Mouse (Mus musculus) forebrain, embryonic 15.5 days (tissue): ENCODE measurements around the gene Nme8. TPM values are rescaled to one million over a fixed set of nuclear protein-coding genes. Genes with fewer than 3 reads are reported as not detected.
A peak's percentile ranks its signal among the peaks of the same experiment; 100 is the strongest.

Experiments
- ATAC-seq: fragments of 200-750 bp; cut with Nextera tagmentation; replicated peaks from 2 replicates; pipeline ENCODE4 v1.8.0; 2017; ENCODE audit warnings: mild to moderate bottlenecking, moderate TSS enrichment, moderate library complexity
- H3K27ac ChIP-seq: fragments of 300-500 bp; sonication (generic); replicated peaks from 2 replicates; pipeline ENCODE4 v1.5.1; 2015; ENCODE audit warnings: mild to moderate bottlenecking, inconsistent platforms
- H3K27me3 ChIP-seq: fragments of 300-500 bp; sonication (generic); 2 replicates; pipeline ENCODE4 v1.6.1; 2015; ENCODE audit warnings: inconsistent platforms
- H3K36me3 ChIP-seq: fragments of 300-500 bp; sonication (generic); 2 replicates; pipeline ENCODE4 v1.6.1; 2015; ENCODE audit warnings: mild to moderate bottlenecking, inconsistent platforms
- H3K4me1 ChIP-seq: fragments of 300-500 bp; sonication (generic); 2 replicates; pipeline ENCODE4 v1.6.1; 2015; ENCODE audit warnings: inconsistent platforms
- H3K4me2 ChIP-seq: fragments of 300-500 bp; sonication (generic); replicated peaks from 2 replicates; pipeline ENCODE4 v1.6.1; 2015; ENCODE audit warnings: mild to moderate bottlenecking, inconsistent platforms
- H3K4me3 ChIP-seq: fragments of 300-500 bp; sonication (generic); 2 replicates; pipeline ENCODE4 v1.5.1; 2015; ENCODE audit warnings: mild to moderate bottlenecking, inconsistent platforms
- H3K9ac ChIP-seq: fragments of 300-500 bp; sonication (generic); replicated peaks from 2 replicates; pipeline ENCODE4 v1.6.1; 2015; ENCODE audit warnings: mild to moderate bottlenecking, inconsistent platforms
- H3K9me3 ChIP-seq: fragments of 300-500 bp; sonication (generic); 2 replicates; pipeline ENCODE4 v1.6.1; 2016; ENCODE audit warnings: inconsistent platforms
- WGBS: fragments of 180-500 bp; shearing (Covaris S2); methylation state at CpG from one replicate; pipeline ENCODE4 v1.1.7; 2015; ENCODE audit warnings: mixed read lengths; 5-methylcytosine and 5-hydroxymethylcytosine counted together
- polyA plus RNA-seq: library from polyadenylated mRNA; unstranded; fragments of >200 nt; fragmentation: Nextera tagmentation; extraction: Ambion mirVana; gene quantifications from 2 replicates; pipeline ENCODE4 v1.2.1, GENCODE M21; 2015

The Nme8 gene
- polyA plus RNA-seq, 1 experiment from 2014 or later = not detected

DNA sequence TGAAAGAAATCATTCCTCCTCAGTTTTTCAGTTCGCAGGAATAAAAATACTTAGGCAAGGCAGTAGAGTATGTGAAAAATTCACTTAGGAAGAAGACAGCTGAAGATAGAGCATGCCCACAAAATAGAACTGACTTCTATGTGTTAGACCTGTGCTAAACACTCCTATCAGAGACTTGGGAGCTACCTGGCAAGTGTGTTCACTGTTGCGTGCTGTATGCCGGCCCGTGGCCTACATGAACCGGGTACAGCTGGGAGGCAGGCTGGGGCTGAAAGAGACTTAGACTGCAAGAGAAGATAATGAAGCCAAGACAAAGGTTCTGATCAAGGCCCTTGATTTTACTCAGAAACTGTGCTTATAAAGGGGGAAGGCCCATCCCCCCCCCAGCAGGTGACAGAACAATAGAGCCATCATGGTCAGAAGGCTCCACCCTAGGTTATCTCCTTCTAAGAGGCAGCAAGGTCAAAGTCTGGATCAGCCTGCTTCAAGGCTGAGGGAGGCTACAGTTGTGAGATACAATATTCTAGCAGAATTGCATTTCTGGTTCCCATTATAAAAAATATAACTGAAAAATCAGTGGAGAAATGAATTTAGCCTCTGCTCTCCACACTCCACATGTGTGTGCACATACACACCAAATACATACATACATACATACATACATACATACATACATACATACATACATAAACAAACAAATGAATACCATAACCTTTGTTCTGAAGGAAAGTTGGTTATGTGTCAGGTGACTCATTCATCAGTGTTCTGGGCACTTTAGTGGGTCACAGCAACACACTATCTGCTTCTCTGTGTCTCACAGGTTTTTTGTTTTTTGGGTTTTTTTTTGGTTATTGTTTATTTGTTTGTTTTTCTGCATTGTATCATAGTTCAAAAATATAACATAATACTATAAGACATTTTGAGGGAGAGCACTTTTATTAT lies 66.6 kb downstream of the Nme8 start:
- no peaks in the 10 kb centered on the region for H3K36me3 ChIP-seq
- no peaks in the 10 kb centered on the region for H3K4me1 ChIP-seq
- no peak overlapping the region for H3K9ac ChIP-seq
- H3K4me2 ChIP-seq = no peak overlapping the region
- no peak overlapping the region for H3K27ac ChIP-seq
- H3K9me3 ChIP-seq = no peaks in the 10 kb centered on the region
- no peak overlapping the region for H3K4me3 ChIP-seq
- ATAC-seq = no peak
- WGBS = 87% methylated on average over 5 of the region's 5 CpGs
- H3K27me3 ChIP-seq = no peaks in the 10 kb centered on the region

GRCm38 (mm10) chr13:19626473-19626872 lies 71.1 kb downstream of the Nme8 start:
- no peak overlapping the region for H3K9ac ChIP-seq
- 85% methylated on average over 1 of the region's 1 CpGs for WGBS
- H3K4me3 ChIP-seq = no peak overlapping the region
- H3K9me3 ChIP-seq = no peaks in the 10 kb centered on the region
- no peak overlapping the region for H3K27ac ChIP-seq
- H3K4me2 ChIP-seq = no peak overlapping the region
- H3K27me3 ChIP-seq = no peaks in the 10 kb centered on the region
- H3K36me3 ChIP-seq = no peaks in the 10 kb centered on the region
- peaks cover 8% of the 10 kb centered on the region for H3K4me1 ChIP-seq
- no peak for ATAC-seq

- no peak overlapping the region for H3K27ac ChIP-seq
- no peak overlapping the region for H3K4me2 ChIP-seq
- no peaks in the 10 kb centered on the region for H3K9me3 ChIP-seq
- WGBS = 88% methylated on average over 11 of the region's 11 CpGs
- no peak for ATAC-seq
- H3K4me1 ChIP-seq = peaks cover 8% of the 10 kb centered on the region
- H3K9ac ChIP-seq = no peak overlapping the region
- no peaks in the 10 kb centered on the region for H3K27me3 ChIP-seq
- no peaks in the 10 kb centered on the region for H3K36me3 ChIP-seq
- H3K4me3 ChIP-seq = no peak overlapping the region
These were observed 72.8 kb downstream of the Nme8 start for GRCm38 (mm10) chr13:19624632-19625320.

- Histone ChIP-seq H3K27ac (no peak overlapping the region), H3K4me3 (peak overlapping the region; percentile 46), H3K9me3 (no peaks in the 10 kb centered on the region), H3K4me2 (peak overlapping the region; percentile 80), H3K27me3 (no peaks in the 10 kb centered on the region), H3K36me3 (no peaks in the 10 kb centered on the region), H3K4me1 (peaks cover 13% of the 10 kb centered on the region), H3K9ac (peak overlapping the region; percentile 43)
- ATAC-seq = peak; percentile 27
- 21% methylated on average over 30 of the region's 30 CpGs for WGBS
These were observed 74.2 kb downstream of the Nme8 start for GRCm38 (mm10) chr13:19623228-19623905.

DNA sequence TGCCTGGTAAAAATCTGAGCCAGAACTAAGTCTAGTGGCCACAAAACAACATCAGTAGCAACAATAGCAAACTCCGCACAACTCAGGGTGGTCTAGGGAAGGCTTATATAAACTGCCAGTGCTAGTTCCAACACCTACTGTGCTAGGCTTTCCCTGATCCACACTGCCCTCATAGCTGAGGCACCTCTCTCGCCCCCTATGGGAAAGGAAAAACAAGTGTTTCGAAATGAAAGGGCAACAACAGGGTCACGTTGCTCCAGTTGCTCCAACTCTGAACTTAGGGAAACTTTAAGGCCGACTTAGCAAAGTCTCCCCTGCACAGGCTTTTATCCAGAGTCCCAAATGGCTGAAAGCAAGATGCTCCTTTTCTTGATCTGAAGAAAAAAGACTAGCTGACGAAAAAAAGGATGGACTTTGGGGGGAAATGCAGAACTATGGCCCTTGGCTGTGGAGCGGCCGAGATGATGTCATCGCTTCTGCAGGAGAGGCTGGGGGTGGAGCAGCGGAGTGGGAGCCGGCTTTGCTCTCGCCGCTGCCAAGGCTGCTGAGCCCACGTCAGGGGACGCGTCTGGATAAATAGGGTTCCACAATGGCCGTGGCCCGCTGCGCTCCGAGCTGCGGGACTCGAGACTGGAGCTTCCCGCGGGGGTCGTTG lies 74.9 kb downstream of the Nme8 start, which contains the start of gene Sfrp4:
Sfrp4 (plus strand) TSS at position 532 of the 655 bp plus-strand sequence.
- Histone ChIP-seq H3K9ac (peak within 1 kb of the TSS; percentile 43), H3K4me3 (peak within 1 kb of the TSS; percentile 46), H3K27me3 (no peaks in the 10 kb centered on the region), H3K27ac (no peak within 1 kb of the TSS), H3K4me1 (peaks cover 18% of the 10 kb centered on the region), H3K36me3 (no peaks in the 10 kb centered on the region), H3K4me2 (peak within 1 kb of the TSS; percentile 80), H3K9me3 (no peaks in the 10 kb centered on the region)
- peak; percentile 70 for ATAC-seq
- WGBS = 2% methylated on average over 25 of the region's 25 CpGs

DNA sequence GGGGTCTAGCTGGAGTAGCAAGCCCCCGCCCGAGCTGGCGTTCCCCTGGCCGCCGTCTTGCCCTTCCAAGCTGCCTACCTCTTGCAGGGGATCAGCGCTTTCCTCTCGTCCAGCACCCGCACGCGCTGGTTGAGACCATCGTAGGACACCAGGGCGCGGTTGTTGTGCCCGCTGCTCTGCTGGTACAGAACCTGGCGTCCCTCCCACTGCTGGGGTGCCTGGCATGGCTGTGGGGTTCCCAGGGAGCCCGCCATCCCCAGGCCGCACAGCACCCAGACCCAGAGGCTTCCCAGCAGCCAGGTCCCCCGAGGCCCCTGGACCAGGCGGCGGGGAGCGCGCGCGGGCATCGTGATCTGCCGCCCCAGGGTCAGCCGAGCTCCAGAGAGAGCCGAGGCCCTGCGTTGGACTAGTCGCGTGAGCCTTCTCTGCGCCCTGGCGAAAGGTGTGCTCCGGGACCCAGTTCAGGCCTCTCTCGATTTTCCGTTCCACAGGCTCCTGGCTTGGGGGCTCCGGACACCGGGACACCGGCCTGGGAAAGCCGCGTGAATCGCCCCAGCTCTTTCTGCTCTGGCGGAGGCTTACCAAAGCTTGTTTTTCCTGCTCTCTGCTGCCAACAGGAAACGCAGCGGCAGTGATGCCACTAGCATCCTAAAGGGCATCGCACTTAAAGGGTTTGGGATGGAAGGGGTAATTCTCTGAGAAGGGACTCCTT lies 78.2 kb downstream of the Nme8 start, which contains the start of gene Epdr1:
Epdr1 (minus strand) TSS at position 712 of the 712 bp plus-strand sequence.
- peak within 1 kb of the TSS; percentile 87 for H3K27ac ChIP-seq
- under 1% methylated on average over 46 of the region's 46 CpGs for WGBS
- peaks cover 18% of the 10 kb centered on the region for H3K4me1 ChIP-seq
- no peaks in the 10 kb centered on the region for H3K9me3 ChIP-seq
- peak within 1 kb of the TSS; percentile 87 for H3K4me2 ChIP-seq
- peak within 1 kb of the TSS; percentile 83 for H3K4me3 ChIP-seq
- no peaks in the 10 kb centered on the region for H3K27me3 ChIP-seq
- peak within 1 kb of the TSS; percentile 96 for H3K9ac ChIP-seq
- peak; percentile 88 for ATAC-seq
- H3K36me3 ChIP-seq = no peaks in the 10 kb centered on the region

DNA sequence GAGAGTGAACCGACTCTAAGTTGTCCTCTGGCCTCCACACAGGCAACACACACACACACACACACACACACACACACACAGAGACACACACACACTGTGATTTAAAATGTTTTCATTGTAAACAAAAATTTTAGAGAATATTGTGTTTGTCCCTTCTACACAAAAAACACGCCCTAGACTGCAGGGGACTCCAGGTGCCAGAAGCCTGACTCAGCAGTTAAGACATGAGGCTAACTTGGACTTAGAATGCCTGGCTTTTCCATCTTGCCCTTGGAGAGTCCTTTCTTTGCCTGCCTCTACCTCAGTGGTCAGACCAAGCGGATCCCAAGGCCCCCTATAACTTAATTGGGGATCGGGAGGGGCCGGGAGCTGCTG lies 78.8 kb downstream of the Nme8 start:
- Histone ChIP-seq H3K36me3 (no peaks in the 10 kb centered on the region), H3K27ac (peak overlapping the region; percentile 87), H3K9me3 (no peaks in the 10 kb centered on the region), H3K9ac (peak overlapping the region; percentile 96), H3K27me3 (no peaks in the 10 kb centered on the region), H3K4me1 (peaks cover 18% of the 10 kb centered on the region), H3K4me2 (peak overlapping the region; percentile 87), H3K4me3 (peak overlapping the region; percentile 83)
- 0% methylated on average over 5 of the region's 5 CpGs for WGBS
- ATAC-seq = peak; percentile 53

DNA sequence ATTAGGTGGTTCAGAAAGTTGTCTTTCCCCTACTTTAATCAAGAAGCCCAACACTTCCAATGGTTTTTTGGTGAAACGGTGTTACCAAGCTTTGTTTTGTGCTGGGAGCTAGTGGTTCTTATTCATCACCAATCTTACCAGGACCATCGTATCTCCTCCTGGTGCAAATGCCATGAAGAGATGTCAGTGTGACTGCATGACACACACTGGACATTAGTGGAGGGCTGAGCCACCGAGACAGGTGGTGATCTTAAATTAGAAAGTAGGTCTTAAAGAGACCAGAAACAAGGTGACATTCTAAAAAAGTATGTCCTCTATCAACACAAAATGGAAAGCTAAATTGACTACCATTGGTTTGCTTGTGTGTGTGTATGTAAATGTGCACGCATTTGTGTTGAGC lies 79.5 kb downstream of the Nme8 start:
- Histone ChIP-seq H3K9ac (no peak overlapping the region), H3K4me3 (no peak overlapping the region), H3K27me3 (no peaks in the 10 kb centered on the region), H3K4me2 (peak overlapping the region; percentile 87), H3K36me3 (no peaks in the 10 kb centered on the region), H3K4me1 (peaks cover 12% of the 10 kb centered on the region; the same call in 1 of the 2 replicates), H3K27ac (no peak overlapping the region), H3K9me3 (no peaks in the 10 kb centered on the region)
- no peak for ATAC-seq
- 92% methylated on average over 4 of the region's 4 CpGs for WGBS

DNA sequence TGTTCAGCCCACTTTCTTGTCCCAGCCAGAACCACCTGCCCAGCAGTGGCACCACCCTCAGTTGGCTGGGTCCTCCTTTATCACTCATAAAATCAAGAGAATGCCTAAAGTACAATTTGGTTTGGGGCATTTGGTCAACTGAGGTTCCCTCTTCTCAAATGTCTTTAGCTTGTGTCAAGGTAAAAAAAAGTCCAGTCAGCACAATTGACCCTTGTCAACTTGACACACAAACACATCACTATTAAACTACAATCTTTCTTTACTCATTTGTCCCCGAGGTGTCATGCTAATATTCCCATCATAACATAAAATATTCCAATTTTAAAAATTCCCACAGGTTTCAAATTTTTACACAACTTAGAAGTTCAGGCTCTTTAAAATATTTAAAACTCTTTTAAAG lies 83.3 kb downstream of the Nme8 start:
- Histone ChIP-seq H3K4me1 (peaks cover 21% of the 10 kb centered on the region), H3K9me3 (no peaks in the 10 kb centered on the region), H3K4me3 (no peak overlapping the region), H3K27ac (no peak overlapping the region), H3K27me3 (no peaks in the 10 kb centered on the region), H3K36me3 (no peaks in the 10 kb centered on the region), H3K4me2 (no peak overlapping the region), H3K9ac (no peak overlapping the region)
- no peak for ATAC-seq
- WGBS = 92% methylated on average over 1 of the region's 1 CpGs

DNA sequence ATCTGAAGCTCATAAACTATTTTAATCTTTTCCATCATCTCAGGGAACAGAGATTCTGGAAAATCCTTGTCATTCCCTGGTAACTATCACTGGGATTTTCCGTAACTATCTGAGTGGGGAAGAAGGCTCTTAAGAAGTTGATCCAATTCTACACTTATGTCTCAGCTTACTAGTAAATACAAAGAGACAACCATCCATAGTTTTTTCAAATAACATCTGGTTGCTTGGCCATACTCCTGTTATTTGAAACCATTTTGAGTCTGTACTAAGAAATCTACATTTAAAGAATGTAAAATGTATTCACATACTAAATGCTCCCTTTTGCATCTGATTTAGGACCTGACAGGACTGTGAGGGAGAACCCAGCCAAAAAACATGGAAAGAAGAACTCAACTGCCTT lies 84.2 kb downstream of the Nme8 start:
- Histone ChIP-seq H3K4me3 (no peak overlapping the region), H3K9me3 (no peaks in the 10 kb centered on the region), H3K27ac (no peak overlapping the region), H3K27me3 (no peaks in the 10 kb centered on the region), H3K4me1 (peaks cover 16% of the 10 kb centered on the region), H3K9ac (no peak overlapping the region), H3K36me3 (no peaks in the 10 kb centered on the region), H3K4me2 (no peak overlapping the region)
- ATAC-seq = no peak
- 98% methylated on average over 1 of the region's 1 CpGs for WGBS

DNA sequence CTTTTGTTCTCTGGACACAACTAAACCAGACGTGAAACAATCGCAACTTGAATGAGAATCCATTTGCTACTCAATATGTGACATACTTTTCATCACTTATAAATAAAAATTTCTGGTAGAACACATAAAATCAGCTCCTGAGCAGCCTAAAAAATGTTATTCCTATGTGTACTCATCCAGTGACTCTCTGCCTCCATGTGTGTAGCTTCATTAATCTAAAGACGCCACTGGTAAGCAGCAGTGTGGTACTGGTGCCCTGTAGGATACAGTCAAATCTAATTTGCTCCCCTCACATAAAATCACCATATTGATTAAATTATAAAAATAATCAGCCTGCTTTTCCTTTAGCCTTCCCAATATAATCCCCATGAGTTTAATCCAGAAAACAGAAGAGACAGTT lies 84.6 kb downstream of the Nme8 start:
- WGBS = 49% methylated on average over 3 of the region's 3 CpGs
- H3K4me3 ChIP-seq = no peak overlapping the region
- no peak overlapping the region for H3K4me2 ChIP-seq
- no peaks in the 10 kb centered on the region for H3K36me3 ChIP-seq
- no peaks in the 10 kb centered on the region for H3K9me3 ChIP-seq
- H3K27me3 ChIP-seq = no peaks in the 10 kb centered on the region
- no peak for ATAC-seq
- peaks cover 12% of the 10 kb centered on the region for H3K4me1 ChIP-seq
- H3K9ac ChIP-seq = no peak overlapping the region
- H3K27ac ChIP-seq = peak overlapping the region; percentile 15; the same call in 1 of the 2 replicates
